Mouse (Mus musculus): ENCODE measurements around the gene Parvb. TPM values are rescaled to one million over a fixed set of nuclear protein-coding genes. Genes with fewer than 3 reads are reported as not detected.
A peak's percentile ranks its signal among the peaks of the same experiment; 100 is the strongest.

Parvb gene
- polyA plus RNA-seq, 1 experiment = 103 TPM

GRCm38 (mm10) chr15:84260123-84260822 lies 28.4 kb downstream of the Parvb start:
- Histone ChIP-seq H3K79me3 (ENCODE audit: low read depth) (peaks cover 84% of the 10 kb centered on the region), H3K36me3 (ENCODE audit: control insufficient read depth, insufficient read depth) (peaks cover 70% of the 10 kb centered on the region), H3K79me2 (ENCODE audit: control insufficient read depth, insufficient read depth) (peaks cover 100% of the 10 kb centered on the region), H3ac (ENCODE audit: control insufficient read depth, insufficient read length, low read depth) (no peak overlapping the region), H3K4me3 (ENCODE audit: insufficient read depth, poor library complexity, severe bottlenecking) (no peak overlapping the region), H3K27me3 (ENCODE audit: control insufficient read depth, insufficient read depth, insufficient read length) (no peaks in the 10 kb centered on the region)
- TF ChIP-seq CTCF (IDR thresholded peaks at IDR 0.05; ENCODE audit: control insufficient read depth, insufficient read depth, insufficient read length) (peak; percentile 85), CEBPB (IDR thresholded peaks at IDR 0.05; ENCODE audit: low read depth) (no peak), FOSL1 (IDR thresholded peaks at IDR 0.05; ENCODE audit: insufficient read depth, low read length, poor library complexity, severe bottlenecking) (no peak)

- Histone ChIP-seq H3K36me3 (ENCODE audit: control insufficient read depth, insufficient read depth) (peaks cover 81% of the 10 kb centered on the region), H3K79me3 (ENCODE audit: low read depth) (peaks cover 76% of the 10 kb centered on the region), H3K27me3 (ENCODE audit: control insufficient read depth, insufficient read depth, insufficient read length) (no peaks in the 10 kb centered on the region), H3K79me2 (ENCODE audit: control insufficient read depth, insufficient read depth) (peaks cover 100% of the 10 kb centered on the region), H3ac (ENCODE audit: control insufficient read depth, insufficient read length, low read depth) (no peak overlapping the region), H3K4me3 (ENCODE audit: insufficient read depth, poor library complexity, severe bottlenecking) (no peak overlapping the region)
- TF ChIP-seq MYOD1 (IDR thresholded peaks at IDR 0.05; ENCODE audit: control insufficient read depth, insufficient read length, low read depth) = no peak
- no peak for TF ChIP-seq MYOG (IDR thresholded peaks at IDR 0.05; ENCODE audit: control insufficient read depth, extremely low read depth, insufficient read length)
- TF ChIP-seq FOSL1 (IDR thresholded peaks at IDR 0.05; ENCODE audit: insufficient read depth, low read length, poor library complexity, severe bottlenecking) = no peak
- no peak for TF ChIP-seq CTCF (IDR thresholded peaks at IDR 0.05; ENCODE audit: control insufficient read depth, insufficient read depth, insufficient read length)
- no peak for TF ChIP-seq USF1 (IDR thresholded peaks at IDR 0.05; ENCODE audit: low read depth)
- TF ChIP-seq MAX (IDR thresholded peaks at IDR 0.05) = no peak
- TF ChIP-seq CEBPB (IDR thresholded peaks at IDR 0.05; ENCODE audit: low read depth) = no peak
These were observed 30.8 kb downstream of the Parvb start for GRCm38 (mm10) chr15:84262630-84263029.

GRCm38 (mm10) chr15:84263573-84263972 lies 31.7 kb downstream of the Parvb start:
- no peaks in the 10 kb centered on the region for H3K27me3 ChIP-seq (ENCODE audit: control insufficient read depth, insufficient read depth, insufficient read length)
- TF ChIP-seq MAX (IDR thresholded peaks at IDR 0.05) = no peak
- TF ChIP-seq CEBPB (IDR thresholded peaks at IDR 0.05; ENCODE audit: low read depth) = no peak
- TF ChIP-seq USF1 (IDR thresholded peaks at IDR 0.05; ENCODE audit: low read depth) = no peak
- no peak for TF ChIP-seq MYOG (IDR thresholded peaks at IDR 0.05; ENCODE audit: control insufficient read depth, extremely low read depth, insufficient read length)
- no peak for TF ChIP-seq FOSL1 (IDR thresholded peaks at IDR 0.05; ENCODE audit: insufficient read depth, low read length, poor library complexity, severe bottlenecking)
- no peak for TF ChIP-seq CTCF (IDR thresholded peaks at IDR 0.05; ENCODE audit: control insufficient read depth, insufficient read depth, insufficient read length)
- TF ChIP-seq MYOD1 (IDR thresholded peaks at IDR 0.05; ENCODE audit: control insufficient read depth, insufficient read length, low read depth) = no peak
- H3K4me3 ChIP-seq (ENCODE audit: insufficient read depth, poor library complexity, severe bottlenecking) = no peak overlapping the region
- H3K79me3 ChIP-seq (ENCODE audit: low read depth) = peaks cover 78% of the 10 kb centered on the region
- peaks cover 82% of the 10 kb centered on the region for H3K36me3 ChIP-seq (ENCODE audit: control insufficient read depth, insufficient read depth)
- no peak overlapping the region for H3ac ChIP-seq (ENCODE audit: control insufficient read depth, insufficient read length, low read depth)
- peaks cover 100% of the 10 kb centered on the region for H3K79me2 ChIP-seq (ENCODE audit: control insufficient read depth, insufficient read depth)

- Histone ChIP-seq H3K4me3 (ENCODE audit: insufficient read depth, poor library complexity, severe bottlenecking) (no peak overlapping the region), H3K27me3 (ENCODE audit: control insufficient read depth, insufficient read depth, insufficient read length) (no peaks in the 10 kb centered on the region), H3K36me3 (ENCODE audit: control insufficient read depth, insufficient read depth) (peaks cover 72% of the 10 kb centered on the region), H3K79me2 (ENCODE audit: control insufficient read depth, insufficient read depth) (peaks cover 100% of the 10 kb centered on the region), H3K79me3 (ENCODE audit: low read depth) (peaks cover 78% of the 10 kb centered on the region), H3ac (ENCODE audit: control insufficient read depth, insufficient read length, low read depth) (no peak overlapping the region)
- TF ChIP-seq MYOG (IDR thresholded peaks at IDR 0.05; ENCODE audit: control insufficient read depth, extremely low read depth, insufficient read length) = no peak
- TF ChIP-seq MYOD1 (IDR thresholded peaks at IDR 0.05; ENCODE audit: control insufficient read depth, insufficient read length, low read depth) = no peak
- no peak for TF ChIP-seq USF1 (IDR thresholded peaks at IDR 0.05; ENCODE audit: low read depth)
- TF ChIP-seq CEBPB (IDR thresholded peaks at IDR 0.05; ENCODE audit: low read depth) = no peak
- no peak for TF ChIP-seq CTCF (IDR thresholded peaks at IDR 0.05; ENCODE audit: control insufficient read depth, insufficient read depth, insufficient read length)
- TF ChIP-seq MAX (IDR thresholded peaks at IDR 0.05) = no peak
- no peak for TF ChIP-seq FOSL1 (IDR thresholded peaks at IDR 0.05; ENCODE audit: insufficient read depth, low read length, poor library complexity, severe bottlenecking)
These were observed 33.3 kb downstream of the Parvb start for GRCm38 (mm10) chr15:84265141-84265540.

- H3K4me3 ChIP-seq (ENCODE audit: insufficient read depth, poor library complexity, severe bottlenecking) = no peak overlapping the region
- no peaks in the 10 kb centered on the region for H3K27me3 ChIP-seq (ENCODE audit: control insufficient read depth, insufficient read depth, insufficient read length)
- H3K36me3 ChIP-seq (ENCODE audit: control insufficient read depth, insufficient read depth) = peaks cover 74% of the 10 kb centered on the region
- H3ac ChIP-seq (ENCODE audit: control insufficient read depth, insufficient read length, low read depth) = no peak overlapping the region
- H3K79me3 ChIP-seq (ENCODE audit: low read depth) = peaks cover 77% of the 10 kb centered on the region
- TF ChIP-seq MYOG (IDR thresholded peaks at IDR 0.05; ENCODE audit: control insufficient read depth, extremely low read depth, insufficient read length) (no peak), CEBPB (IDR thresholded peaks at IDR 0.05; ENCODE audit: low read depth) (no peak), CTCF (IDR thresholded peaks at IDR 0.05; ENCODE audit: control insufficient read depth, insufficient read depth, insufficient read length) (no peak), FOSL1 (IDR thresholded peaks at IDR 0.05; ENCODE audit: insufficient read depth, low read length, poor library complexity, severe bottlenecking) (no peak), MYOD1 (IDR thresholded peaks at IDR 0.05; ENCODE audit: control insufficient read depth, insufficient read length, low read depth) (no peak), USF1 (IDR thresholded peaks at IDR 0.05; ENCODE audit: low read depth) (no peak), MAX (IDR thresholded peaks at IDR 0.05) (no peak)
- H3K79me2 ChIP-seq (ENCODE audit: control insufficient read depth, insufficient read depth) = peaks cover 100% of the 10 kb centered on the region
These were observed 34.4 kb downstream of the Parvb start for GRCm38 (mm10) chr15:84266290-84266689.

Data from C2C12 (cell line).